Mouse (Mus musculus) megakaryocyte-erythroid progenitor cell, adult 5-6 weeks (primary cell): ENCODE data around the gene Foxo1. TPM values are rescaled to one million over a fixed set of nuclear protein-coding genes. Genes with fewer than 3 reads are reported as not detected.

ENCODE experiments used
- ATAC-seq: replicated peaks from 2 replicates; pipeline ENCODE4 v1.8.0; 2016; ENCODE audit warnings: mild to moderate bottlenecking, inconsistent platforms; ENCODE audit not compliant: severe bottlenecking, poor library complexity, low FRiP score, low TSS enrichment
- total RNA-seq, 2 experiments: library from RNA; stranded (forward) in 1 of 2; stranded (reverse) in 1 of 2; fragments of 200-1000, 215-1000 nt in 1 of 2; fragments of >200 nt in 1 of 2; fragmentation: Nextera tagmentation in 1 of 2; gene quantifications; 2 replicates each; pipeline ENCODE4 v1.2.3; 2014 to 2017

Foxo1 gene
- total RNA-seq, 2 experiments from 2014 or later, result 2.3 to 7.4 TPM

GRCm38 (mm10) chr3:52397961-52398360, 129.8 kb downstream of the Foxo1 start:
- ATAC-seq, result no peak

GRCm38 (mm10) chr3:52400284-52401161, 132.4 kb downstream of the Foxo1 start:
- no peak for ATAC-seq

GRCm38 (mm10) chr3:52401162-52401928, 133.2 kb downstream of the Foxo1 start:
- ATAC-seq, result no peak

Other genes starting within 250 kb of the Foxo1 start
- gene Maml3, start 163.3 kb upstream of the Foxo1 start, total RNA-seq (2014; fragmentation: Nextera tagmentation), result 8.5 and 10.6 TPM in 2 replicates
- gene Maml3, start 163.3 kb upstream of the Foxo1 start, total RNA-seq (2017), result 4.4 and 7.6 TPM in 2 replicates